Mouse (Mus musculus) intestine, postnatal 0 days (tissue): ENCODE measurements around the gene Zfp865. TPM values are rescaled to one million over a fixed set of nuclear protein-coding genes. Genes with fewer than 3 reads are reported as not detected.
A peak's percentile ranks its signal among the peaks of the same experiment; 100 is the strongest.
"Not testable (repeated sequence)": the region's sequence is repeated elsewhere in the genome, so short reads cannot be mapped to it uniquely, and the experiment has no call there.

Source experiments
- ATAC-seq: fragments of 200-750 bp; cut with Nextera tagmentation; 2 replicates; pipeline ENCODE4 v1.8.0; 2017; ENCODE audit warnings: mild to moderate bottlenecking, moderate TSS enrichment, moderate library complexity
- H3K27ac ChIP-seq: fragments of 300-500 bp; sonication (generic); 2 replicates; pipeline ENCODE4 v1.5.1; 2014; ENCODE audit warnings: mild to moderate bottlenecking, low read depth, low read length, moderate library complexity
- H3K27me3 ChIP-seq: fragments of 300-500 bp; sonication (generic); replicated peaks from 2 replicates; pipeline ENCODE4 v1.6.1; 2014; ENCODE audit warnings: low read length, mixed read lengths; ENCODE audit not compliant: control insufficient read depth, insufficient read depth
- H3K36me3 ChIP-seq: fragments of 300-500 bp; sonication (generic); 2 replicates; pipeline ENCODE4 v1.6.1; 2014; ENCODE audit warnings: mild to moderate bottlenecking, moderate library complexity; ENCODE audit not compliant: control insufficient read depth, insufficient read depth
- H3K4me1 ChIP-seq: fragments of 300-500 bp; sonication (generic); replicated peaks from 2 replicates; pipeline ENCODE4 v1.6.1; 2014; ENCODE audit warnings: antibody characterized with exemption, low read length, mixed read lengths; ENCODE audit not compliant: control insufficient read depth, insufficient read depth
- H3K4me2 ChIP-seq: fragments of 300-500 bp; sonication (generic); replicated peaks from 2 replicates; pipeline ENCODE4 v1.6.1; 2014; ENCODE audit warnings: low read depth, mild to moderate bottlenecking, moderate library complexity
- H3K4me3 ChIP-seq: fragments of 300-500 bp; sonication (generic); 2 replicates; pipeline ENCODE4 v1.5.1; 2014; ENCODE audit warnings: low read depth, low read length
- H3K9ac ChIP-seq: fragments of 300-500 bp; sonication (generic); 2 replicates; pipeline ENCODE4 v1.6.1; 2014; ENCODE audit warnings: mild to moderate bottlenecking, low read depth, low read length
- H3K9me3 ChIP-seq: fragments of 300-500 bp; sonication (generic); 2 replicates; pipeline ENCODE4 v1.6.1; 2016; ENCODE audit warnings: mixed run types; ENCODE audit not compliant: control insufficient read depth
- CTCF ChIP-seq: sonication (generic); IDR thresholded peaks from 2 replicates; pipeline ENCODE4 v1.5.1; 2016; ENCODE audit warnings: low read depth, mild to moderate bottlenecking, control low read depth, antibody characterized with exemption, moderate library complexity
- WGBS: fragments of 180-500 bp; shearing (Covaris S2); extraction: QIAGEN DNeasy Blood & Tissue Kit; methylation state at CpG from one replicate; pipeline ENCODE4 v1.1.7; 2014; 5-methylcytosine and 5-hydroxymethylcytosine counted together
- polyA plus RNA-seq: library from polyadenylated mRNA; unstranded; fragments of >200 nt; fragmentation: Nextera tagmentation; extraction: Ambion mirVana; gene quantifications from 2 replicates; pipeline ENCODE4 v1.2.1, GENCODE M21; 2015

The Zfp865 gene
- polyA plus RNA-seq, 1 experiment from 2014 or later: 2.3 TPM

- no peak overlapping the region for H3K9ac ChIP-seq
These were observed 23.2 kb upstream of the Zfp865 start for GRCm38 (mm10) chr7:4996934-4997333.

GRCm38 (mm10) chr7:4999876-5000275 lies 20.3 kb upstream of the Zfp865 start:
- no peak for ATAC-seq
- Histone ChIP-seq H3K4me1 (no peaks in the 10 kb centered on the region), H3K27me3 (no peaks in the 10 kb centered on the region), H3K9me3 (no peaks in the 10 kb centered on the region), H3K9ac (no peak overlapping the region), H3K36me3 (no peaks in the 10 kb centered on the region), H3K4me3 (no peak overlapping the region), H3K4me2 (no peak overlapping the region), H3K27ac (no peak overlapping the region)
- 70% methylated on average over 2 of the region's 2 CpGs for WGBS
- TF ChIP-seq CTCF: peak; percentile 61

More at GRCm38 (mm10) chr7:4996934-4997333, 23.2 kb upstream of the Zfp865 start:
- Histone ChIP-seq H3K27ac (no peak overlapping the region), H3K4me3 (no peak overlapping the region), H3K9me3 (0 out of 2 replicates have a peak, but pooled peaks cover 3% of the 10 kb centered on the region), H3K36me3 (peaks cover 16% of the 10 kb centered on the region; the same call in 1 of the 2 replicates), H3K27me3 (no peaks in the 10 kb centered on the region), H3K4me1 (no peaks in the 10 kb centered on the region), H3K4me2 (peak overlapping the region; percentile 90)
- 45% methylated on average over 7 of the region's 8 CpGs for WGBS
- TF ChIP-seq CTCF: no peak
- ATAC-seq: no peak

- H3K27me3 ChIP-seq, H3K4me2 ChIP-seq, H3K27ac ChIP-seq, H3K9ac ChIP-seq, H3K36me3 ChIP-seq, H3K4me3 ChIP-seq, H3K9me3 ChIP-seq, ATAC-seq, H3K4me1 ChIP-seq: not testable (repeated sequence)
- 70% methylated on average over 8 of the region's 8 CpGs for WGBS
These were observed 17.3 kb upstream of the Zfp865 start for GRCm38 (mm10) chr7:5002876-5003275.

GRCm38 (mm10) chr7:5008229-5008628 lies 11.9 kb upstream of the Zfp865 start:
- H3K4me2 ChIP-seq: no peak overlapping the region
- H3K9me3 ChIP-seq: no peaks in the 10 kb centered on the region
- 94% methylated on average over 26 of the region's 26 CpGs for WGBS
- peak; percentile 30; the same call in 1 of the 2 replicates for TF ChIP-seq CTCF
- no peaks in the 10 kb centered on the region for H3K27me3 ChIP-seq
- ATAC-seq: no peak
- H3K4me1 ChIP-seq: no peaks in the 10 kb centered on the region
- no peak overlapping the region for H3K9ac ChIP-seq
- H3K4me3 ChIP-seq: no peak overlapping the region
- peaks cover 59% of the 10 kb centered on the region for H3K36me3 ChIP-seq
- no peak overlapping the region for H3K27ac ChIP-seq

GRCm38 (mm10) chr7:5012681-5013513 lies 7.3 kb upstream of the Zfp865 start:
- peaks cover 3% of the 10 kb centered on the region; the same call in 1 of the 2 replicates for H3K4me1 ChIP-seq
- no peak overlapping the region for H3K9ac ChIP-seq
- peaks cover 57% of the 10 kb centered on the region for H3K36me3 ChIP-seq
- no peak for TF ChIP-seq CTCF
- H3K27me3 ChIP-seq: no peaks in the 10 kb centered on the region
- ATAC-seq: no peak
- 90% methylated on average over 27 of the region's 27 CpGs for WGBS
- H3K4me3 ChIP-seq: no peak overlapping the region
- no peaks in the 10 kb centered on the region for H3K9me3 ChIP-seq
- H3K27ac ChIP-seq: no peak overlapping the region
- no peak overlapping the region for H3K4me2 ChIP-seq

- Histone ChIP-seq H3K4me3 (peak within 1 kb of the TSS; percentile 60), H3K4me2 (peak within 1 kb of the TSS; percentile 82), H3K27me3 (no peaks in the 10 kb centered on the region), H3K9me3 (no peaks in the 10 kb centered on the region), H3K4me1 (peaks cover 3% of the 10 kb centered on the region; the same call in 1 of the 2 replicates), H3K36me3 (peaks cover 44% of the 10 kb centered on the region), H3K27ac (peak within 1 kb of the TSS; percentile 100), H3K9ac (peak within 1 kb of the TSS; percentile 83)
- under 1% methylated on average over 42 of the region's 42 CpGs for WGBS
- peak; percentile 83 for ATAC-seq
- no peak for TF ChIP-seq CTCF
These were observed 5.7 kb upstream of the Zfp865 start, which contains the start of the genes Zfp524 and Fiz1 for GRCm38 (mm10) chr7:5014251-5015117. Gene Zfp524, plus strand, starts transcription at chr7:5014415. Gene Fiz1, minus strand, starts transcription at chr7:5014697.
